Mouse (Mus musculus): ENCODE results near the gene Rab7.

GRCm38 (mm10) chr6:88012601-88013000, 32.5 kb downstream of the Rab7 start:
- no peak for TF ChIP-seq CTCF (IDR thresholded peaks at IDR 0.05; ENCODE audit: control insufficient read depth, insufficient read depth, low read length)
- TF ChIP-seq POLR2A (IDR thresholded peaks at IDR 0.05; ENCODE audit: borderline replicate concordance, control insufficient read depth, low read depth, low read length), result no peak

Measured in bone marrow, adult 2 months (tissue).